Mouse (Mus musculus): Measurements from ENCODE around the gene Kcna2. TPM values are rescaled to one million over a fixed set of nuclear protein-coding genes. Genes with fewer than 3 reads are reported as not detected.

Gene Kcna2
- polyA plus RNA-seq, 1 experiment from 2014 or later: 0.72 TPM

- H3K9ac ChIP-seq (ENCODE audit: low read length): no peak overlapping the region
- H3K27ac ChIP-seq (ENCODE audit: low read length): no peak overlapping the region
- no peaks in the 10 kb centered on the region for H3K9me3 ChIP-seq (ENCODE audit: control insufficient read depth, low read length)
- H3K36me3 ChIP-seq (ENCODE audit: control insufficient read depth, insufficient read depth, low read length): no peaks in the 10 kb centered on the region
- H3K27me3 ChIP-seq (ENCODE audit: control insufficient read depth, insufficient read depth, low read depth, low read length): peaks cover 3% of the 10 kb centered on the region
- H3K4me2 ChIP-seq (ENCODE audit: low read depth, low read length): no peak overlapping the region
- no peak for ATAC-seq (ENCODE audit: low read depth)
- 92% methylated on average over 7 of the region's 7 CpGs for WGBS
- no peaks in the 10 kb centered on the region for H3K4me1 ChIP-seq (replicated peaks; ENCODE audit: control insufficient read depth, insufficient read depth, low read length)
- no peak overlapping the region for H3K4me3 ChIP-seq (ENCODE audit: low read length)
Measured at GRCm38 (mm10) chr3:107158856-107159255, 57.9 kb downstream of the Kcna2 start.

- Histone ChIP-seq H3K9ac (ENCODE audit: low read length) (no peak overlapping the region), H3K9me3 (ENCODE audit: control insufficient read depth, low read length) (no peaks in the 10 kb centered on the region), H3K4me3 (ENCODE audit: low read length) (no peak overlapping the region), H3K4me2 (ENCODE audit: low read depth, low read length) (peak overlapping the region; percentile 33; the same call in 1 of the 2 replicates), H3K36me3 (ENCODE audit: control insufficient read depth, insufficient read depth, low read length) (no peaks in the 10 kb centered on the region), H3K4me1 (replicated peaks; ENCODE audit: control insufficient read depth, insufficient read depth, low read length) (no peaks in the 10 kb centered on the region), H3K27me3 (ENCODE audit: control insufficient read depth, insufficient read depth, low read depth, low read length) (peaks cover 3% of the 10 kb centered on the region), H3K27ac (ENCODE audit: low read length) (no peak overlapping the region)
- WGBS: 53% methylated on average over 3 of the region's 3 CpGs
- no peak for ATAC-seq (ENCODE audit: low read depth)
Measured at GRCm38 (mm10) chr3:107159418-107159817, 58.5 kb downstream of the Kcna2 start.

- peak; percentile 60; the same call in 1 of the 2 replicates for ATAC-seq (ENCODE audit: low read depth)
- no peak overlapping the region for H3K27ac ChIP-seq (ENCODE audit: low read length)
- no peaks in the 10 kb centered on the region for H3K4me1 ChIP-seq (replicated peaks; ENCODE audit: control insufficient read depth, insufficient read depth, low read length)
- H3K4me2 ChIP-seq (ENCODE audit: low read depth, low read length): peak overlapping the region; percentile 33
- H3K9ac ChIP-seq (ENCODE audit: low read length): no peak overlapping the region
- peaks cover 3% of the 10 kb centered on the region for H3K27me3 ChIP-seq (ENCODE audit: control insufficient read depth, insufficient read depth, low read depth, low read length)
- no peaks in the 10 kb centered on the region for H3K9me3 ChIP-seq (ENCODE audit: control insufficient read depth, low read length)
- 1% methylated on average over 17 of the region's 17 CpGs for WGBS
- peak overlapping the region; percentile 21 for H3K4me3 ChIP-seq (ENCODE audit: low read length)
- no peaks in the 10 kb centered on the region for H3K36me3 ChIP-seq (ENCODE audit: control insufficient read depth, insufficient read depth, low read length)
Measured at GRCm38 (mm10) chr3:107159859-107160324, 58.9 kb downstream of the Kcna2 start.

GRCm38 (mm10) chr3:107162741-107163140 is 61.8 kb downstream of the Kcna2 start:
- H3K27ac ChIP-seq (ENCODE audit: low read length): no peak overlapping the region
- H3K9me3 ChIP-seq (ENCODE audit: control insufficient read depth, low read length): no peaks in the 10 kb centered on the region
- no peaks in the 10 kb centered on the region for H3K4me1 ChIP-seq (replicated peaks; ENCODE audit: control insufficient read depth, insufficient read depth, low read length)
- H3K27me3 ChIP-seq (ENCODE audit: control insufficient read depth, insufficient read depth, low read depth, low read length): peaks cover 3% of the 10 kb centered on the region
- ATAC-seq (ENCODE audit: low read depth): no peak
- no peak overlapping the region for H3K9ac ChIP-seq (ENCODE audit: low read length)
- H3K4me3 ChIP-seq (ENCODE audit: low read length): no peak overlapping the region
- H3K36me3 ChIP-seq (ENCODE audit: control insufficient read depth, insufficient read depth, low read length): no peaks in the 10 kb centered on the region
- 92% methylated on average over 2 of the region's 2 CpGs for WGBS
- H3K4me2 ChIP-seq (ENCODE audit: low read depth, low read length): no peak overlapping the region

Other genes starting within 250 kb of the Kcna2 start
- gene Kcna3, start 65.0 kb upstream of the Kcna2 start, polyA plus RNA-seq (2015; fragmentation: Nextera tagmentation; extraction: Ambion mirVana): 1.7 and 1.9 TPM in 2 replicates
- gene Kcna10, start 81.9 kb downstream of the Kcna2 start, polyA plus RNA-seq (2015; fragmentation: Nextera tagmentation; extraction: Ambion mirVana): not detected in 2 replicates
- 45.5 and 47.6 TPM in 2 replicates for gene Cym, start 120.6 kb downstream of the Kcna2 start, polyA plus RNA-seq (2015; fragmentation: Nextera tagmentation; extraction: Ambion mirVana)
- 0.24 and 0.47 TPM in 2 replicates for gene A630076J17Rik, start 129.5 kb downstream of the Kcna2 start, polyA plus RNA-seq (2015; fragmentation: Nextera tagmentation; extraction: Ambion mirVana)
- not detected in 2 replicates for gene Prok1, start 138.6 kb downstream of the Kcna2 start, polyA plus RNA-seq (2015; fragmentation: Nextera tagmentation; extraction: Ambion mirVana)
- 189 and 196 TPM in 2 replicates for gene Lamtor5, start 177.7 kb downstream of the Kcna2 start, polyA plus RNA-seq (2015; fragmentation: Nextera tagmentation; extraction: Ambion mirVana)
- gene Slc16a4, start 190.1 kb downstream of the Kcna2 start, polyA plus RNA-seq (2015; fragmentation: Nextera tagmentation; extraction: Ambion mirVana): 2.1 and 2.3 TPM in 2 replicates
- gene Rbm15, start 232.5 kb downstream of the Kcna2 start, polyA plus RNA-seq (2015; fragmentation: Nextera tagmentation; extraction: Ambion mirVana): 13.8 and 15.7 TPM in 2 replicates

Data from lung, embryonic 16.5 days (tissue).